8 mouse cellular contexts compared by ENCODE assay signal in genomic region chr7:29291616-29292457, GRCm38 (mm10). TPM values are rescaled to one million over a fixed set of nuclear protein-coding genes. Genes with fewer than 3 reads are reported as not detected.
A peak's percentile ranks its signal among the peaks of the same experiment; 100 is the strongest.
DNase-seq lines count a peak whose midpoint lies in the region; ATAC-seq lines count a peak whose summit lies in the region.

No protein-coding gene starts in this region.

- no peaks in the 10 kb centered on the region for H3K27me3 ChIP-seq in lung, embryonic 16.5 days (ENCODE audit: control insufficient read depth, insufficient read depth, low read depth, low read length)
- H3K27me3 ChIP-seq in hindbrain, embryonic 14.5 days (ENCODE audit: control insufficient read depth, insufficient read depth, low read length): no peaks in the 10 kb centered on the region
- H3K27me3 ChIP-seq in neural tube, embryonic 14.5 days (ENCODE audit: control insufficient read depth, insufficient read depth, low read length): no peaks in the 10 kb centered on the region

- H3K9ac ChIP-seq in lung, embryonic 16.5 days (ENCODE audit: low read length): peak overlapping the region; percentile 55
- H3K9ac ChIP-seq in hindbrain, embryonic 14.5 days: no peak overlapping the region
- H3K9ac ChIP-seq in neural tube, embryonic 14.5 days (replicated peaks; ENCODE audit: low read depth, low read length): no peak overlapping the region

- peaks cover 25% of the 10 kb centered on the region for H3K4me1 ChIP-seq in lung, embryonic 16.5 days (replicated peaks; ENCODE audit: control insufficient read depth, insufficient read depth, low read length)
- H3K4me1 ChIP-seq in hindbrain, embryonic 14.5 days (replicated peaks; ENCODE audit: control insufficient read depth, insufficient read depth, low read length): peaks cover 16% of the 10 kb centered on the region; the same call in 1 of the 2 replicates
- H3K4me1 ChIP-seq in neural tube, embryonic 14.5 days (ENCODE audit: control insufficient read depth, insufficient read depth, low read length): peaks cover 6% of the 10 kb centered on the region; the same call in 1 of the 2 replicates

- H3K36me3 ChIP-seq in lung, embryonic 16.5 days (ENCODE audit: control insufficient read depth, insufficient read depth, low read length): no peaks in the 10 kb centered on the region; the same call in 1 of the 2 replicates
- H3K36me3 ChIP-seq in hindbrain, embryonic 14.5 days (replicated peaks; ENCODE audit: control insufficient read depth, insufficient read depth): no peaks in the 10 kb centered on the region
- H3K36me3 ChIP-seq in neural tube, embryonic 14.5 days (ENCODE audit: control insufficient read depth, insufficient read depth, low read length): no peaks in the 10 kb centered on the region

- no peak for DNase-seq in lung, adult 18-20 months
- DNase-seq in embryo, embryonic 10.5 days (ENCODE audit: low spot score): peak; percentile 64
- DNase-seq in hindbrain, embryonic 14.5 days (ENCODE audit: low spot score): no peak
- no peak for DNase-seq in thymus, postnatal 14 days
- no peak for DNase-seq in gastrocnemius, postnatal 4 days (ENCODE audit: low spot score in 2 of 2)
- no peak for DNase-seq in layer of hippocampus, adult 9-10 months (ENCODE audit: low spot score)

- ATAC-seq in lung, embryonic 16.5 days (ENCODE audit: low read depth): no peak
- peak; percentile 39; the same call in 1 of the 2 replicates for ATAC-seq in hindbrain, embryonic 14.5 days (ENCODE audit: low FRiP score)
- peak; percentile 32; the same call in 1 of the 2 replicates for ATAC-seq in neural tube, embryonic 14.5 days (ENCODE audit: low read depth)

- peak overlapping the region; percentile 98 for H3K27ac ChIP-seq in lung, embryonic 16.5 days (ENCODE audit: low read length)
- H3K27ac ChIP-seq in hindbrain, embryonic 14.5 days: 0 out of 2 replicates have a peak overlapping the region, but pooled peaks have one; percentile 46
- H3K27ac ChIP-seq in neural tube, embryonic 14.5 days (ENCODE audit: low read depth, low read length): peak overlapping the region; percentile 3; the same call in 1 of the 2 replicates

- no peaks in the 10 kb centered on the region for H3K9me3 ChIP-seq in lung, embryonic 16.5 days (ENCODE audit: control insufficient read depth, low read length)
- no peaks in the 10 kb centered on the region for H3K9me3 ChIP-seq in hindbrain, embryonic 14.5 days (ENCODE audit: control insufficient read depth, low read length)
- no peaks in the 10 kb centered on the region for H3K9me3 ChIP-seq in neural tube, embryonic 14.5 days (ENCODE audit: control insufficient read depth, low read length)

- WGBS in lung, embryonic 16.5 days: 17% methylated on average over 6 of the region's 7 CpGs
- 27% methylated on average over 6 of the region's 7 CpGs for WGBS in hindbrain, embryonic 14.5 days
- 13% methylated on average over 6 of the region's 7 CpGs for WGBS in neural tube, embryonic 14.5 days

- peak overlapping the region; percentile 82 for H3K4me2 ChIP-seq in lung, embryonic 16.5 days (ENCODE audit: low read depth, low read length)
- no peak overlapping the region for H3K4me2 ChIP-seq in hindbrain, embryonic 14.5 days (replicated peaks)
- no peak overlapping the region for H3K4me2 ChIP-seq in neural tube, embryonic 14.5 days (ENCODE audit: low read depth, low read length)

- H3K4me3 ChIP-seq in lung, embryonic 16.5 days (ENCODE audit: low read length): peak overlapping the region; percentile 69
- H3K4me3 ChIP-seq in hindbrain, embryonic 14.5 days (replicated peaks; ENCODE audit: low read length): no peak overlapping the region
- H3K4me3 ChIP-seq in neural tube, embryonic 14.5 days (ENCODE audit: low read depth, low read length): no peak overlapping the region

RNA-seq across cellular contexts. Expression of gene Ppp1r14a, which starts 2.7 kb away (rescaled TPM):
- 157 and 162 TPM in 2 replicates for polyA plus RNA-seq in lung, embryonic 16.5 days (2015; fragmentation: Nextera tagmentation; extraction: Ambion mirVana)
- 2.2 and 3.6 TPM in 2 replicates for polyA plus RNA-seq in hindbrain, embryonic 14.5 days (2014; fragmentation: Nextera tagmentation; extraction: Ambion mirVana)
- 1.8 and 3.6 TPM in 2 replicates for polyA plus RNA-seq in neural tube, embryonic 14.5 days (2014; fragmentation: Nextera tagmentation; extraction: Ambion mirVana)
- 10 to 100 TPM; 16.0 to 16.9 TPM for total RNA-seq in gastrocnemius, postnatal 4 days (2021)

RNA-seq across cellular contexts. Expression of gene Spint2, which starts 10.1 kb away (rescaled TPM):
- polyA plus RNA-seq in lung, embryonic 16.5 days (2015; fragmentation: Nextera tagmentation; extraction: Ambion mirVana): 309 and 317 TPM in 2 replicates
- 71.3 and 73.2 TPM in 2 replicates for polyA plus RNA-seq in hindbrain, embryonic 14.5 days (2014; fragmentation: Nextera tagmentation; extraction: Ambion mirVana)
- 46.9 and 62.4 TPM in 2 replicates for polyA plus RNA-seq in neural tube, embryonic 14.5 days (2014; fragmentation: Nextera tagmentation; extraction: Ambion mirVana)
- 1 to 10 TPM; 7.3 to 9.6 TPM for total RNA-seq in gastrocnemius, postnatal 4 days (2021)

RNA-seq across cellular contexts. Expression of gene Dpf1, which starts 11.9 kb away (rescaled TPM):
- 8.1 and 8.7 TPM in 2 replicates for polyA plus RNA-seq in lung, embryonic 16.5 days (2015; fragmentation: Nextera tagmentation; extraction: Ambion mirVana)
- 160 and 161 TPM in 2 replicates for polyA plus RNA-seq in hindbrain, embryonic 14.5 days (2014; fragmentation: Nextera tagmentation; extraction: Ambion mirVana)
- 190 and 228 TPM in 2 replicates for polyA plus RNA-seq in neural tube, embryonic 14.5 days (2014; fragmentation: Nextera tagmentation; extraction: Ambion mirVana)
- total RNA-seq in gastrocnemius, postnatal 4 days (2021): 1 to 10 TPM; 4.3 TPM

RNA-seq across cellular contexts. Expression of gene 2200002D01Rik, which starts 43.6 kb away (rescaled TPM):
- 21.9 and 32.5 TPM in 2 replicates for polyA plus RNA-seq in lung, embryonic 16.5 days (2015; fragmentation: Nextera tagmentation; extraction: Ambion mirVana)
- polyA plus RNA-seq in hindbrain, embryonic 14.5 days (2014; fragmentation: Nextera tagmentation; extraction: Ambion mirVana): 0.61 and 0.67 TPM in 2 replicates
- 0.50 and 0.75 TPM in 2 replicates for polyA plus RNA-seq in neural tube, embryonic 14.5 days (2014; fragmentation: Nextera tagmentation; extraction: Ambion mirVana)
- 1 to 10 TPM in 1 of 2 experiments, under 1 TPM in 1; 0.81 to 1.9 TPM for total RNA-seq in gastrocnemius, postnatal 4 days (2021)

RNA-seq across cellular contexts. Expression of gene Yif1b, which starts 53.7 kb away (rescaled TPM):
- polyA plus RNA-seq in lung, embryonic 16.5 days (2015; fragmentation: Nextera tagmentation; extraction: Ambion mirVana): 126 and 136 TPM in 2 replicates
- 96.6 and 101 TPM in 2 replicates for polyA plus RNA-seq in hindbrain, embryonic 14.5 days (2014; fragmentation: Nextera tagmentation; extraction: Ambion mirVana)
- polyA plus RNA-seq in neural tube, embryonic 14.5 days (2014; fragmentation: Nextera tagmentation; extraction: Ambion mirVana): 95.3 and 104 TPM in 2 replicates
- 10 to 100 TPM; 57.3 to 58.5 TPM for total RNA-seq in gastrocnemius, postnatal 4 days (2021)

Comparison
In these comparisons a context has a peak if more than half of its experiments do, and no peak if none do; other contexts are left out.
1. H3K27ac ChIP-seq: peak in every context shown above with its lines; median percentile 98 in lung, embryonic 16.5 days; 46 in hindbrain, embryonic 14.5 days; 3 in neural tube, embryonic 14.5 days.
2. RNA of gene Ppp1r14a, which starts 2.7 kb away (polyA plus RNA-seq): 157 to 162 TPM in lung, embryonic 16.5 days; 2.2 to 3.6 TPM in hindbrain, embryonic 14.5 days and 1.8 to 3.6 TPM in neural tube, embryonic 14.5 days; every median in the first group is over 10 times any median in the second.
3. RNA of gene Dpf1, which starts 11.9 kb away (polyA plus RNA-seq): 190 to 228 TPM in neural tube, embryonic 14.5 days and 160 to 161 TPM in hindbrain, embryonic 14.5 days; 8.1 to 8.7 TPM in lung, embryonic 16.5 days; every median in the first group is over 10 times any median in the second.